Mouse (Mus musculus) hindbrain, embryonic 12.5 days (tissue): ENCODE measurements around the gene Smarca2. TPM values are rescaled to one million over a fixed set of nuclear protein-coding genes. Genes with fewer than 3 reads are reported as not detected.

ENCODE experiments used
- ATAC-seq: fragments of 200-750 bp; cut with Nextera tagmentation; 2 replicates; pipeline ENCODE4 v1.8.0; 2017; ENCODE audit warnings: moderate TSS enrichment; ENCODE audit not compliant: low FRiP score
- H3K27ac ChIP-seq: fragments of 300-500 bp; sonication (generic); 2 replicates; pipeline ENCODE4 v1.5.1; 2016; ENCODE audit warnings: mild to moderate bottlenecking
- H3K27me3 ChIP-seq: fragments of 300-500 bp; sonication (generic); 2 replicates; pipeline ENCODE4 v1.6.1; 2016; ENCODE audit warnings: mild to moderate bottlenecking
- H3K36me3 ChIP-seq: fragments of 300-500 bp; sonication (generic); 2 replicates; pipeline ENCODE4 v1.6.1; 2016; ENCODE audit warnings: mild to moderate bottlenecking
- H3K4me1 ChIP-seq: fragments of 300-500 bp; sonication (generic); 2 replicates; pipeline ENCODE4 v1.6.1; 2016
- H3K4me2 ChIP-seq: fragments of 300-500 bp; sonication (generic); replicated peaks from 2 replicates; pipeline ENCODE4 v1.6.1; 2016; ENCODE audit warnings: mild to moderate bottlenecking
- H3K4me3 ChIP-seq: fragments of 300-500 bp; sonication (generic); 2 replicates; pipeline ENCODE4 v1.5.1; 2016; ENCODE audit warnings: mild to moderate bottlenecking
- H3K9ac ChIP-seq: fragments of 300-500 bp; sonication (generic); 2 replicates; pipeline ENCODE4 v1.6.1; 2016; ENCODE audit warnings: mild to moderate bottlenecking, moderate library complexity
- H3K9me3 ChIP-seq: fragments of 300-500 bp; sonication (generic); replicated peaks from 2 replicates; pipeline ENCODE4 v1.6.1; 2016; ENCODE audit warnings: mild to moderate bottlenecking
- WGBS: fragments of 180-500 bp; shearing (Covaris S2); methylation state at CpG from one replicate; pipeline ENCODE4 v1.1.7; 2016; 5-methylcytosine and 5-hydroxymethylcytosine counted together
- polyA plus RNA-seq: library from polyadenylated mRNA; unstranded; fragments of >200 nt; fragmentation: Nextera tagmentation; extraction: Ambion mirVana; gene quantifications from 2 replicates; pipeline ENCODE4 v1.2.1, GENCODE M21; 2016

The Smarca2 gene
- polyA plus RNA-seq, 1 experiment from 2014 or later, result 60.9 TPM

DNA sequence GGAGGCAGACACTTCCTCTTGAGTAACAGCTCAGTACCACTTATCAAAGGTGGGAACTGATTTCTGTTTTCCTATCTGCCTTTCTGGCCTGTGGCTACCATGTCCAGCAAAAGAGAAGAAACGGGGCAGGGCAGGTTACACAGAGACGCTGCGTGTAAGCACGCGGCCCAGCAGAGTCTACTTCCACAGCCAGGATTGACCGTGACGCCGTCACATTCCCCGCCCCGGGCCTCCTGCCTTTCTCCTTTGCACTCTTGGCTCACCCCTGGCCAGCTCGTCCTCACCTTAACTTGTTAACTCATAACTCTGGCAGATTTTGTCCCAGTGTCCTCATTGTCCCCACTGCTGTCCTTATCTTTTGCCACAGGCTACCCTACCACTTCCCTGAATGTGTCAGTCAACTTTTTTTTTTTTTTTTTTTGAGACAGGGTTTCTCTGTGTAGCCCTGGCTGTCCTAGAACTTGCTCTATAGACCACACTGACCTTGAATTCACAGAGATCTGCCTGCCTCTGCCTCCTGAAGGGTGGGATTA, 167.3 kb downstream of the Smarca2 start:
- H3K4me1 ChIP-seq, result peaks cover 28% of the 10 kb centered on the region
- ATAC-seq, result no peak
- H3K4me3 ChIP-seq, result no peak overlapping the region
- no peak overlapping the region for H3K27ac ChIP-seq
- WGBS, result 98% methylated on average over 11 of the region's 11 CpGs
- peaks cover 19% of the 10 kb centered on the region for H3K36me3 ChIP-seq
- H3K4me2 ChIP-seq, result no peak overlapping the region
- no peaks in the 10 kb centered on the region for H3K27me3 ChIP-seq
- H3K9me3 ChIP-seq, result no peaks in the 10 kb centered on the region
- H3K9ac ChIP-seq, result no peak overlapping the region

DNA sequence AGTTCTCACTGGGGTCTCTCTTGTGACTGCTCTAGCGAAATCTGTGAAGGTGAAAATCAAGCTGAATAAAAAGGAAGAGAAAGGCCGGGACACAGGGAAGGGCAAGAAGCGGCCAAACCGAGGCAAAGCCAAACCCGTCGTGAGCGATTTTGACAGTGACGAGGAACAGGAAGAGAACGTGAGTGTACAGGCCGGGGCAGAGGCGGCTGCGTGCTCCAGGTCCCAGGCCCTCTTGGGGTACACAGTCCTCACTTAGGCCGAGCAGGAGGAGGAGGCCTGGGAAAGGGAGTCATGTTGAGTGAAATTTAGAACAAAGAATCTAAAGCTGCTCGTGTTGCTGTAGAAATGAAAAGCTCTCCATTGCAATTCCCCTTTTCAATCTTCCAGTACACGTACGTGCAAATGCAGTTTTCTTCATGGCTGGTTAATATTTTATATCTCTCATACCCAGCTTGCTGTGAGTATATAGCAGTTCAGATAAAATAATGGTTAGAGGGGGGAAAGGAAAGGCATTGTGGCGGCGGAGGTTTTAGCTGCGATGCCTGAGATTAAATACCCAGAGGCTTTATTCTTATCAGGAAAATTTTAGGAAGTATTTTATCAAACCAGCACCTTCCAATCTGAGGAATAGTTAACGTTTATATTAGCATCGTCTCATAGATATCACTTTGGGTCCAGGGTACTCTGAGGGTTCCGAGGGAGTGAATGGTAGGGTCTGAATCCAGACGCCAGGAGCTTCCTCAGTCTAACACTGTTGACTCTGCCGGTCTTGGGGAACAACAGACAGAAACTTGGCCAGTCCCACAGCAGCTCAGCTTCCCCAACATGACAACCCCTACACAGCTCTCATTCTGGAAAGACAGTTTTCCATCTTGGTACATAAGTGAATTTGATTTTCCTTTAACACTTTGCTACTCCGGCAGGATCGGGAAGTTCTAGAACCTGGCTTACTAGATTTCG, 171.5 kb downstream of the Smarca2 start:
- Histone ChIP-seq H3K36me3 (peaks cover 25% of the 10 kb centered on the region), H3K27ac (no peak overlapping the region), H3K4me1 (peaks cover 1% of the 10 kb centered on the region; the same call in 1 of the 2 replicates), H3K4me2 (no peak overlapping the region), H3K4me3 (no peak overlapping the region), H3K9me3 (no peaks in the 10 kb centered on the region), H3K27me3 (no peaks in the 10 kb centered on the region), H3K9ac (no peak overlapping the region)
- WGBS, result 88% methylated on average over 27 of the region's 27 CpGs
- no peak for ATAC-seq

DNA sequence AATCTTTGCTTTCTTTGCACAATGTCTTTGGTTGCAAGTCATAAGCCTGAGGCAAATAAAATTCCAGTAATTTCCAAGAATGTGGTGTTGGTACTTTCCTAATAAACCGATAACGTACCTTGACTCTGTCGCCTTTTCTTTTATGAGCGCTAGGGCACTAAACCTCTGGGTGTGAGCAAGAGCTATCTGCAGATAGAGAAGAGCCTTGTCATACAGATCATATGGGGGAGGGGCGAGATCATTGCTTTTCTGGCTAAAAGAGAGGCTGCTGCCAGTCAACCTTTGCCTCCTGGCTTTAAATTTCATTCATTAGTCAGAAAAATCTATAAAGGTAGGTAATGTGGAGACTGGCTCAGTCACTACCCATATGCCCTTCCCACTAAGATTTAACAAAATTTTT, 173.3 kb downstream of the Smarca2 start:
- WGBS, result 92% methylated on average over 5 of the region's 5 CpGs
- no peaks in the 10 kb centered on the region for H3K9me3 ChIP-seq
- H3K27me3 ChIP-seq, result no peaks in the 10 kb centered on the region
- H3K9ac ChIP-seq, result no peak overlapping the region
- H3K27ac ChIP-seq, result no peak overlapping the region
- no peak overlapping the region for H3K4me2 ChIP-seq
- no peaks in the 10 kb centered on the region for H3K4me1 ChIP-seq
- peaks cover 25% of the 10 kb centered on the region for H3K36me3 ChIP-seq
- ATAC-seq, result no peak
- no peak overlapping the region for H3K4me3 ChIP-seq

DNA sequence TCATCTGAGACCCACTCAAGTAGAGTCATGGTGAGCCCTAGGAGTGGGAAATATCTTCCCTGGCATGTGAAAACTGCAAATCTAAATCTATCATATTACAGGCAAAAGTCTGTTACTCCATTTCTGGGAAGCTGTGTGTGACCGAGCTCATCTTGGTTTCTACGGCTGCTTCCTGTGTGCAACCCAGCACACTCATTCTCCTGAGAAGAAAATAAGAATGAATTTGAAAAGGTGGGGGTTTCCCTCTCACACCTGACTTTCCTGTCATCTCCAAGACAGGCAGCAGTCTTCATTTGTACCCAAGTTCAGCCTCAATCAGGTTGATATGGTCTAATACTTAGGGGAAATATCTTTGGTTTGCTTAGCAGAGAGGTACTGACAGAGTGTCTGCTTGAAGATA, 176.4 kb downstream of the Smarca2 start:
- Histone ChIP-seq H3K9ac (no peak overlapping the region), H3K27ac (no peak overlapping the region), H3K9me3 (no peaks in the 10 kb centered on the region), H3K4me2 (no peak overlapping the region), H3K27me3 (no peaks in the 10 kb centered on the region), H3K4me3 (no peak overlapping the region), H3K36me3 (peaks cover 15% of the 10 kb centered on the region), H3K4me1 (no peaks in the 10 kb centered on the region)
- WGBS, result 83% methylated on average over 2 of the region's 2 CpGs
- ATAC-seq, result no peak

DNA sequence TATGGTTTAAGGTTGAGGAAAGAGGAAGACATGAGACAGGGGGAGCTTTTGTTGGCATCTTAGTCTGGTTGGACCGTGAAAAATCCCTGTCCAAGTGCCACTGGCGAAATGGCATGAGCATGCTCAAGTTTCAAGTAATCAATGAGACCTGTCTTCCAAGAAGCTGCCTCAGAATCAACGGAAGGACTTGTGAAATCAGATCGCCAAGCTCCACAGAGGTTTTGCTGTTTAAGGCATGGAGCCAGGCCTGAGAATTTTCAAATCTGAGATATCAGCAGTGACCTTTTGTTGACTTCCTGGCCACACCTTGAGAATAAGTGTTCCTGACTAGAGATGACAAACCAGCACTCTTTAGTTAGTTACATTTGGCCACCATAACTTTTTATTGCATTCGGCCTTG, 183.6 kb downstream of the Smarca2 start:
- H3K36me3 ChIP-seq, result no peaks in the 10 kb centered on the region
- H3K9ac ChIP-seq, result no peak overlapping the region
- H3K4me1 ChIP-seq, result no peaks in the 10 kb centered on the region
- no peak overlapping the region for H3K27ac ChIP-seq
- no peaks in the 10 kb centered on the region for H3K27me3 ChIP-seq
- H3K9me3 ChIP-seq, result no peaks in the 10 kb centered on the region
- ATAC-seq, result no peak
- no peak overlapping the region for H3K4me2 ChIP-seq
- no peak overlapping the region for H3K4me3 ChIP-seq
- WGBS, result 82% methylated on average over 5 of the region's 5 CpGs

DNA sequence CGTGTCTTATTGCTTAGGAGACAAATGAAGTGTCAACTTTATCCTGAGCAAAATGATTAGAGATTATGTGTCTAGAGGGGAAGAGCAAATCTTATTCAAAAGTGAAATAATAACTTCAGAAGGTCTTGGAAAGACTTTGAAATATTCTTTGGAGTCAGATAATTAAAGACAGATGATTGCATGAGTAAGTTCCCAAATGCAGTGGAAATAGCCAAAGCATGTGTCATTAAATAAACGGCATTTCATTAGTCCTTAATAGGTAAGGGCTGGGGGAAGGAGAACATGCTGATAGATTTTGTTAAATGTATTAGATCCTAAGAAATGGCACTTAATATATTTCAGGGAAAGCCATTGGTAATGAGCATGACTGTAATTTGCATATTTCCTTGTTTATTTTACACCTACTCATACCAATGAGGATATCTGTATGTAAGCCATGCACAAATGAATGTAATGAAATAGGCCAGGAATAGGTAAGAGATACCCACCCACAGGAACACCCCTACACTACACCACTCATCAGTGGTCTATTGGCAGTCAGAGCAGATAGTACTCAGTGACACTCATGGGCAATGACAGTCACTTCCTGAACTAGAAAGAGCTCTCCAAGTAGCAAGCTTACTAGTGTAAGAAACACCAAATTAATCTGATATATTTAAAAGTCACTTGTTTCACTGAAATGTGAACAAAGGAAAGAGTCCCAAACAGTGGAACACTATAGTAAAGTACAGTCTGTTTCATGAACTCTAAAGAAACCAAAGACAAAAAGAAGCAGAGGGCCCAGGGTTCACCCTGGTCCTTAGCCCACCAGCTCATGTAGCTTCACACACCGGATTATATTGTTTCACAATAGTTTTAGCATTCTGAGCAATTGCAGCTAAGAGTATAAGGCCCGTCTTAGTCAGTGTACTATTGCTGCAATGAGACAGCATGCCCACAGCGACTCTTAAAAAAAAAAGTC, 185.8 kb downstream of the Smarca2 start:
- ATAC-seq, result no peak
- WGBS, result 86% methylated on average over 5 of the region's 5 CpGs
- Histone ChIP-seq H3K9me3 (no peaks in the 10 kb centered on the region), H3K9ac (no peak overlapping the region), H3K36me3 (no peaks in the 10 kb centered on the region), H3K27ac (no peak overlapping the region), H3K4me1 (no peaks in the 10 kb centered on the region), H3K4me2 (no peak overlapping the region), H3K27me3 (no peaks in the 10 kb centered on the region), H3K4me3 (no peak overlapping the region)

DNA sequence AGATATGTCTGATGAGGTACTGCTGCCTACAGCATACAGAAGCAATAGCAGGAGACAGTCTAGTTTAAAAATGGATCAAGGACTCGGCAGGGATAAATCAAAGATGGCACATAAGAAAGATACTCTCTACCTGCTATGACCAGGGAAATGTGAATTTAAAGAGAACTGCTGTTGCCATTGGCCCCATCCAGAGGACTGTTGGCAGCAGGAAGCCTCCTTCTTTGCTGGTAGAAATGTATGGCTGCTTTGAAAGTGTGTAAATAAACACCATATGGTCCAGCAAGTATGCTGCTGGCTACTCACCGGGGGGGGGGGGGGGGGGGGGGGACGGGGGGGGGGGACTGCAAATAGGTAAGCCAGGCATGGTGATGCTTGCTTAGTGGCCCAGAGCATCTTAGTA, 189.5 kb downstream of the Smarca2 start:
- no peak overlapping the region for H3K4me2 ChIP-seq
- no peak overlapping the region for H3K4me3 ChIP-seq
- H3K27me3 ChIP-seq, result no peaks in the 10 kb centered on the region
- H3K9me3 ChIP-seq, result no peaks in the 10 kb centered on the region
- H3K9ac ChIP-seq, result no peak overlapping the region
- no peaks in the 10 kb centered on the region for H3K4me1 ChIP-seq
- ATAC-seq, result no peak
- H3K27ac ChIP-seq, result no peak overlapping the region
- no peaks in the 10 kb centered on the region for H3K36me3 ChIP-seq
- WGBS, result 70% methylated on average over 1 of the region's 3 CpGs

DNA sequence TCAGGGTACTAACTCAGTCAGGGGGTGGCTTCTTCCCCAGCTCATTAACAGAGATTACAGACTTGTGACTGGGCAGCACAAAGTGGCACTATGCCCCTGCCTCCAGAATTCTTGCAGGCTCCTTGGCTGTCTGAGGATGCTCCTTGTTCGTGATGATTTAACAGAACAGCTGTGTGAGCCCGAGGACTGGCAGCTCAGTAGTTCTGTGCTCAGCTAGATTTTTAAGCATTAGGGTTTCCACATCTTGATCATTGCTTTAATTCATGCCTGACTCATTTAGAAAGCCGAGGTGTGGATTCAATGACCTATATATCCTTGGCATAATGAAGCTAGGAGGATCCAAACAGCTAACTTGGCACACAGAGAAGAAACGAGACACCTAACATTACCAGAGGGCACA, 191.2 kb downstream of the Smarca2 start:
- Histone ChIP-seq H3K4me1 (no peaks in the 10 kb centered on the region), H3K4me2 (no peak overlapping the region), H3K4me3 (no peak overlapping the region), H3K27ac (no peak overlapping the region), H3K9me3 (no peaks in the 10 kb centered on the region), H3K27me3 (no peaks in the 10 kb centered on the region), H3K9ac (no peak overlapping the region), H3K36me3 (no peaks in the 10 kb centered on the region)
- no peak for ATAC-seq
- WGBS, result 80% methylated on average over 4 of the region's 4 CpGs

DNA sequence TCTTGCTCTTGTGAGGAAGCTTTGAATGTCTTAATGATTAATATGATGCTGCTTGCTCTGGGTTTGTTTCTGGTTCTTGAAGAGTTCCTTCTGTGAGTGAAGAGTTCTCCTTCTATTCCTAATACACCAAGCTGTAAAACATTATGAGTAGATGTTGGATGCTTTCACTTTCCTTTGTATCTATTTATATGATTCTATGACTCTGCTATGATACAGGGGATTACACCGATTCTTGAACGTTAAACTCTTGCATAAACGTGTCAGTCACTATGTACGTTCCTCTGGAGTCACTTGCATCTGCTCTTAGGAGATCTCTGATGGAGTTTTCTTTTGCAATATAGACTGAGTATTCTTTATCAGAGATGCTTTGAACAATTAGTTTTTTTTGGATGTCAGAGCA, 199.6 kb downstream of the Smarca2 start:
- Histone ChIP-seq H3K4me2 (no peak overlapping the region), H3K27ac (no peak overlapping the region), H3K9ac (no peak overlapping the region), H3K4me3 (no peak overlapping the region), H3K9me3 (no peaks in the 10 kb centered on the region), H3K4me1 (no peaks in the 10 kb centered on the region), H3K27me3 (no peaks in the 10 kb centered on the region), H3K36me3 (no peaks in the 10 kb centered on the region)
- ATAC-seq, result no peak
- 89% methylated on average over 4 of the region's 4 CpGs for WGBS

DNA sequence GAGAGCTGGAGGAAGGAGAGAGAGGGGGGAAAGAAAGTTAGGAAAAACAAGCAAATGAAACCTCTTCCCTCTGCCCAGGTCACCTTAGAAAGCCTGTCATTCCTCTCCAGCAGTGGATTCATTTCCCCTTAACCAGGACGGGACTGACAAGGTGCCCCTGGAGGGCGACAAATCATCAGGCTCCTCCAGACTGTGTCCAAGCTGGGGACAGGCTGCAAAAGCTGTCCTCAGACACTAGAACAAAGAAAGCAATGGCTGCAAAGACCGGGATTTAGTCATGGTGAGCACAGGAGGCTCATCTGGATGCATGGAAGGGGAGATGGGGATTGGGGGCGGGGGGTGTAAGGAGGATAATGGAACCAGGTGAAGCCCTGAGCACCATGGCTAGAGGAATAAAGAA, 209.8 kb downstream of the Smarca2 start:
- H3K4me2 ChIP-seq, result no peak overlapping the region
- H3K9ac ChIP-seq, result no peak overlapping the region
- H3K9me3 ChIP-seq, result no peaks in the 10 kb centered on the region
- H3K4me3 ChIP-seq, result no peak overlapping the region
- no peaks in the 10 kb centered on the region for H3K27me3 ChIP-seq
- WGBS, result 28% methylated on average over 4 of the region's 4 CpGs
- no peaks in the 10 kb centered on the region for H3K4me1 ChIP-seq
- ATAC-seq, result peak; percentile 82
- no peak overlapping the region for H3K27ac ChIP-seq
- H3K36me3 ChIP-seq, result no peaks in the 10 kb centered on the region

DNA sequence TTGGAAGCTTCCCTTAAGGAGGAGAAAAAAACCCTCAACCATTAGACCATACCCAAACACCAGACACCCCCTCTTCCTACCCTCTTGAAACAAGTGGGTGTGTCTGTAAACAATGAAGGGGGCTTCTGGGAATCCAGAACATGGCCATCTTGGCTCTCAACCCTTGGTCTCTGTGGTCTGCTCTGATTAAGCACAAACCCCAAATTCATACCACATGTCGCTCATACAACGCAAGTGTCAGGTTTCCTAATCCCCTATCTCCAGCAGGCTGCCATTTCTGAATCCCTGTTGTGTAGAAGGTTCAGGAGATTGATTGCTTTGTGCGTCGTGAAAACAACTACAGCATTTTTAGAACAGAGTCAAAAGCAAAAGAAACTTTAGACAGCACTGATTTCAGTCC, 213.1 kb downstream of the Smarca2 start:
- no peak overlapping the region for H3K9ac ChIP-seq
- no peak for ATAC-seq
- H3K27ac ChIP-seq, result no peak overlapping the region
- WGBS, result 77% methylated on average over 4 of the region's 4 CpGs
- no peaks in the 10 kb centered on the region for H3K27me3 ChIP-seq
- H3K4me3 ChIP-seq, result no peak overlapping the region
- no peaks in the 10 kb centered on the region for H3K36me3 ChIP-seq
- H3K9me3 ChIP-seq, result no peaks in the 10 kb centered on the region
- no peak overlapping the region for H3K4me2 ChIP-seq
- 0 out of 2 replicates have a peak, but pooled peaks cover 4% of the 10 kb centered on the region for H3K4me1 ChIP-seq
